Mouse (Mus musculus) cortical plate, adult 2 months (tissue): Measurements from ENCODE around the gene Arhgap19.

Source experiments
- CTCF ChIP-seq: fragments of 200-500 bp; IDR thresholded peaks from 2 replicates; pipeline ENCODE4 v1.5.1; 2011; ENCODE audit warnings: mild to moderate bottlenecking, control low read depth, low read length; ENCODE audit not compliant: insufficient read depth; ENCODE audit errors: extremely low read depth
- POLR2A ChIP-seq: fragments of 200-500 bp; IDR thresholded peaks from 2 replicates; pipeline ENCODE4 v1.6.1; 2011; ENCODE audit warnings: mild to moderate bottlenecking, low read length, control low read depth; ENCODE audit not compliant: insufficient read depth; ENCODE audit errors: extremely low read depth

- TF ChIP-seq CTCF (no peak), POLR2A (no peak)
These were observed 34.9 kb upstream of the Arhgap19 start for GRCm38 (mm10) chr19:41836719-41837118.
